Mouse (Mus musculus) macrophage (primary cell): ENCODE data around the gene Kalrn. TPM values are rescaled to one million over a fixed set of nuclear protein-coding genes. Genes with fewer than 3 reads are reported as not detected.

Source experiments
- H3K27ac ChIP-seq: fragments of 350-480 bp; formaldehyde crosslinking; 2 replicates; pipeline ENCODE4 v1.9.0; 2021
- H3K36me3 ChIP-seq: fragments of 350-480 bp; formaldehyde crosslinking; 2 replicates; pipeline ENCODE4 v1.9.0; 2021; ENCODE audit errors: inconsistent target
- H3K4me3 ChIP-seq: fragments of 350-480 bp; formaldehyde crosslinking; 2 replicates; pipeline ENCODE4 v1.9.0; 2021; ENCODE audit errors: inconsistent target
- H3K79me2 ChIP-seq: fragments of 350-480 bp; formaldehyde crosslinking; 2 replicates; pipeline ENCODE4 v1.9.0; 2021; ENCODE audit errors: inconsistent target
- WGBS: methylation state at CpG from one replicate; pipeline ENCODE4 v1.1.7; 2026; ENCODE audit warnings: inconsistent platforms; ENCODE audit not compliant: missing documents; 5-methylcytosine and 5-hydroxymethylcytosine counted together
- polyA plus RNA-seq: library from polyadenylated mRNA; stranded (reverse); fragments of 250-400 nt; gene quantifications from 3 replicates; pipeline ENCODE4 v1.2.4, GENCODE M21; 2018; ENCODE audit warnings: inconsistent platforms
- total RNA-seq, 78 experiments: library from RNA; depleted of rRNA; stranded (reverse); fragments of 250-400 nt; gene quantifications; 1 replicate in 9 of 78; 2 replicates in 24 of 78; 3 replicates in 43 of 78; 4 replicates in 2 of 78; pipeline ENCODE4 v1.2.4; 2018; ENCODE audit warnings: inconsistent platforms in 56 of 78

Kalrn gene
- total RNA-seq (2018; cell fraction: chromatin; rRNA removed), result 1 to 10 TPM in 5 of 26 experiments, under 1 TPM in 19, not detected in 2; 0.22 to 6.4 (median 0.48) TPM
- under 1 TPM in 24 of 26 experiments, not detected in 2; 0.05 to 0.76 (median 0.33) TPM for total RNA-seq (2018; cell fraction: cytosol; rRNA removed)
- total RNA-seq (2018; cell fraction: nucleus; rRNA removed), result 1 to 10 TPM in 9 of 26 experiments, under 1 TPM in 14, not detected in 3; 0.20 to 4.3 (median 0.69) TPM
- polyA plus RNA-seq, result 0.06 to 0.32 TPM (median 0.31 TPM) in 3 replicates

DNA sequence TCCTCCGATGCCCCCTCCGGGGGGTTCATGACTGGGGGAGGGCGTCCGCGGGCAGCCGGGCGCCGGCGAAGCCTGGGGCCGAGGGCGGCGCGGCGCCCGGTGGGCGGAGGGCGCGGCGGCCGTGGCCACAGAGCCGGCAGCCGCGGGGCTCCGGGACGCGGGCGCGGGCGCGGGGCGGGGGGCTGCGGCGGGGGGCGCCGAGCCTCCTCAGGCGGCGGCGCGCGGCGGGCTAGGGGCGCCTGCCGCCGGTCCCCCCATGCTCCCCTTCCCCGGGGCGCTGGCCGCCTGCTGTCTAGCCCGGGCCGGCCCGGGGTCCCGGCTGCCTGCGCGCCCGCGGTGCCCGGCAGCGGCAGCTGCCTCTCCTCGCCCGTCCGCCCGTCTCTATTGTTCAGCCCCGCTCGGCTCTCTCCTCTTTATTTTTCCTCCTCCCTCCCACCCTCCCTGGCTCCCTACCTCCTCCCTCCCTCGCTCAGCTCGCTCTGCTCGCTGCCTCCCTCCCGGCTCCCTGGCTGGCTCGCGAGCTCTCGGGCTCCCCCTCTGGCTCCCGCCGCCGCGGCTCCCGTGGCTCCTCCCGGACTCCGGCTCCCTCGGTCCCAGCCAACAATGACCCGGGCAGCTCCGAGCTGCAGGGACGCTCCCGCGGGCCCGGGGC lies at the start of gene Kalrn:
Kalrn (minus strand) TSS at position 382 of the 652 bp plus-strand sequence.
- Histone ChIP-seq H3K27ac (no peak within 1 kb of the TSS), H3K4me3 (no peak within 1 kb of the TSS), H3K79me2 (no peaks in the 10 kb centered on the region), H3K36me3 (no peaks in the 10 kb centered on the region)
- under 1% methylated on average over 78 of the region's 84 CpGs for WGBS

GRCm38 (mm10) chr16:34614021-34614420 lies 40.7 kb upstream of the Kalrn start:
- Histone ChIP-seq H3K27ac (no peak overlapping the region), H3K79me2 (no peaks in the 10 kb centered on the region), H3K36me3 (no peaks in the 10 kb centered on the region), H3K4me3 (no peak overlapping the region)
- 79% methylated on average over 2 of the region's 2 CpGs for WGBS

DNA sequence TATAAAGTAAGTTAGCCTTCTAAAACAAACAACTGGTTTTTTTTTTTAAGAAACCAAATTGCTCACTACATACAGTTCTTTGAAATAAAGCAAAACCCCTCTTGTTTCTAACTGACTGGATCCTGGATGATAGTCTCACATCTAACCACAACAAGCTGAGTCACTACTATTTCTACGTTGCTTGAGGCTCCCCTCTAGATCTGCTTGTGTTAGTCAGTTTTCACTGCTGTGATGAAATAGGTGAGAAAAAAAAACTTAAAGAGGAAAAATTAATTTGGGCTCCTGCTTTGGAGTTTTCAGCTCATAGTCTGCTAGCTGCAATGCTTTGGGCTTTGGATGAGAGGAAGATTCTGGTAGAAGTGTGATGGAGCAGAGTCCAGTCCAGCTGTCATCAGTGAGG lies 36.8 kb upstream of the Kalrn start:
- WGBS, result 9% methylated on average over 1 of the region's 1 CpGs
- H3K27ac ChIP-seq, result no peak overlapping the region
- no peaks in the 10 kb centered on the region for H3K36me3 ChIP-seq
- no peaks in the 10 kb centered on the region for H3K79me2 ChIP-seq
- no peak overlapping the region for H3K4me3 ChIP-seq

DNA sequence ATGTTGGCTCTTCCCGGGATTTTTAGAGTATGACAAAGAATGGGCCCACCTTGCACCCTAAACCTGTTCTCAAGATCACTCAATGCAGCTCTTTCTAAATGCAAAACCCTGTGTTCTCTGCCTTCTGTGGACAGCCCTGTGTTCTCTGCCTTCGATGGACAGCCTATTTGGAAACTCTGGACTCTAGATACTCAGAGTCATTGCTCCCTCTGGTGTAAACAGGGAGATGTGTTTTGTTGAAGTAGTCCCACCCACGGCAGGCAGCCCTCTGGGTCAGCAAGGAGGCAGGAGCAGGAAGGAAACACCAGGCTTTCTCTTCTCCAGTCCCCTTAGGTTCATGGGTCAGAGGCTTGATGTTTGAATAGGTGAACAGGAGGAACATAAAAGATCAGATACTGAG lies 32.3 kb upstream of the Kalrn start:
- 20% methylated on average over 3 of the region's 3 CpGs for WGBS
- H3K36me3 ChIP-seq, result no peaks in the 10 kb centered on the region
- no peaks in the 10 kb centered on the region for H3K79me2 ChIP-seq
- no peak overlapping the region for H3K27ac ChIP-seq
- no peak overlapping the region for H3K4me3 ChIP-seq

- WGBS, result 70% methylated on average over 6 of the region's 6 CpGs
- Histone ChIP-seq H3K4me3 (no peak overlapping the region), H3K27ac (no peak overlapping the region), H3K36me3 (no peaks in the 10 kb centered on the region), H3K79me2 (no peaks in the 10 kb centered on the region)
These were observed 30.5 kb upstream of the Kalrn start for GRCm38 (mm10) chr16:34603854-34604253.

DNA sequence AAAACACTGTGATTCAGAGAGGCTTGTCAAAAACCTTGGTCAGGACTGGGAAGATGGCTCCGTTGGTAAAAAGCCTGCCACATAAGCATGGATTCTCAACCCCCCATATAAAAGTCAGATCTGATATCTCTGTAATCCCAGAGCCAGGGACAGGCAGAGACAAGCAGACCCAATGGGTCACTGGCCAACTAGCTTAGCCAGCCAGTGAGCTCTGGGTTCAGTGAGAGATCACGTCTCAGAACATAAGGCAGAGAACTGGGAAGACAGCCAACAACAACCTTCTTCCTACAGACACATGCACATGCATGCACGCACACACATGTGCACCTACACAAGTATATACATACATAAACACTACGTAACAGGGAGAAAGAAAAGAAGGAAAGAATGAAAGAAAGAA lies 29.7 kb upstream of the Kalrn start:
- Histone ChIP-seq H3K36me3 (no peaks in the 10 kb centered on the region), H3K79me2 (no peaks in the 10 kb centered on the region), H3K27ac (no peak overlapping the region), H3K4me3 (no peak overlapping the region)
- 78% methylated on average over 2 of the region's 4 CpGs for WGBS

GRCm38 (mm10) chr16:34601954-34602353 lies 28.6 kb upstream of the Kalrn start:
- no peak overlapping the region for H3K27ac ChIP-seq
- no peaks in the 10 kb centered on the region for H3K79me2 ChIP-seq
- 85% methylated on average over 4 of the region's 4 CpGs for WGBS
- no peaks in the 10 kb centered on the region for H3K36me3 ChIP-seq
- H3K4me3 ChIP-seq, result no peak overlapping the region

- H3K27ac ChIP-seq, result no peak overlapping the region
- WGBS, result 15% methylated on average over 3 of the region's 3 CpGs
- no peaks in the 10 kb centered on the region for H3K79me2 ChIP-seq
- H3K36me3 ChIP-seq, result no peaks in the 10 kb centered on the region
- H3K4me3 ChIP-seq, result no peak overlapping the region
These were observed 22.0 kb upstream of the Kalrn start for GRCm38 (mm10) chr16:34595294-34595693.

DNA sequence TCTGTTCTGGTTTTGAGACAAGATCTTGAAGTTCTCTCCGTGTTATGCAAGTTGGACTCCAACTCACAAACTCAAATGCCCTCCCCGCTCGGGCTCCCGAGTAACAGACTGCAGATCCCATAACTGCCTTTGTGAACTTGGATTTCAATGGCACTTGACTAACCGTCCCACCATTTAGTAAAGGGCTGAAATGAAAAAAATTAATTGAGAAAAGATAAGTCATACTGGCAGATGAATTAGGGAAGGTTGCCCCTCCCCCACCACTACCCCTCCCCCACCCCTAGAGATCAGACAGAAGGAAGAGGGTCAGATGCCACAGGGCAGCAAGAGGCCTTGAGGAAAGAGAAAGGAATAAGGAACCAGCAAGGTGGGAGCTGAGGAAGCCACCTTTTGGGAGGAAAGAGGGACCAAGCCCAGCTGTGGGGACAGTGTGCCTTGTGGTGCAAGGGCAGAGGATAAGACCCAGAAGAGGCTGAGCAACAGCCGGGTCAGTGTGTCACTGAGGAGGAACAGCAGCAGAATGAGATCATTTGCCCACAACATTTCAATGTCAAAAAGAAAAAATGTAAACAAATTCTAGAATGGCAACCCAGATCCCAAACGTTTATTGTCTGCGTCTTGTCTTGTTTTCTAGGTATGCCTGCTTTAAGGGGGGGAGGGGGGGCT lies 21.4 kb upstream of the Kalrn start:
- WGBS, result 70% methylated on average over 8 of the region's 8 CpGs
- H3K79me2 ChIP-seq, result no peaks in the 10 kb centered on the region
- H3K27ac ChIP-seq, result no peak overlapping the region
- no peak overlapping the region for H3K4me3 ChIP-seq
- no peaks in the 10 kb centered on the region for H3K36me3 ChIP-seq

GRCm38 (mm10) chr16:34592696-34593095 lies 19.4 kb upstream of the Kalrn start:
- Histone ChIP-seq H3K79me2 (no peaks in the 10 kb centered on the region), H3K36me3 (no peaks in the 10 kb centered on the region), H3K27ac (no peak overlapping the region), H3K4me3 (no peak overlapping the region)
- 56% methylated on average over 2 of the region's 2 CpGs for WGBS

DNA sequence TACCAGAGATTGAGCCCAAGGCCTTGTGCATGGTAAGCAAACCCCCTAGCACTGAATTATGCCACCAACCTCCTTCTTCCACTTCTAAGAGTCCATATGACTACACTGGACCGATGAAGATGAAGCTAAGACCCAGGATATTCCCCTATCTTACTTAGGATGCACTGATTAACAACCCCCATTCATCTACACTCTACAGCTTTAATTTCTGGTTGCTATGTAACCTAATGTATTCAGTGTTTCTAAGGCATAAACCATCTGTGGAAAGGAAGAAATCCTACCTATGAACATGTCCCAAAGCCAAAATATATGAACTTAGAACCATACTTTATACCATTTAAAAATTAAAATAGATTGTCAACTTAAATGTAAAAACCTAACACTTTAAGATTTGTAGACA lies 18.6 kb upstream of the Kalrn start:
- WGBS, result 80% methylated on average over 1 of the region's 1 CpGs
- H3K79me2 ChIP-seq, result no peaks in the 10 kb centered on the region
- H3K4me3 ChIP-seq, result no peak overlapping the region
- H3K36me3 ChIP-seq, result no peaks in the 10 kb centered on the region
- no peak overlapping the region for H3K27ac ChIP-seq

- Histone ChIP-seq H3K4me3 (no peak overlapping the region), H3K79me2 (no peaks in the 10 kb centered on the region), H3K27ac (no peak overlapping the region), H3K36me3 (no peaks in the 10 kb centered on the region)
- WGBS, result 96% methylated on average over 4 of the region's 4 CpGs
These were observed 6.5 kb upstream of the Kalrn start for GRCm38 (mm10) chr16:34579671-34580326.

- H3K4me3 ChIP-seq, result no peak overlapping the region
- H3K79me2 ChIP-seq, result no peaks in the 10 kb centered on the region
- no peaks in the 10 kb centered on the region for H3K36me3 ChIP-seq
- 9% methylated on average over 31 of the region's 42 CpGs for WGBS
- H3K27ac ChIP-seq, result no peak overlapping the region
These were observed 642 bp upstream of the Kalrn start for GRCm38 (mm10) chr16:34573856-34574491.

- 4% methylated on average over 61 of the region's 61 CpGs for WGBS
- H3K27ac ChIP-seq, result no peak overlapping the region
- H3K36me3 ChIP-seq, result no peaks in the 10 kb centered on the region
- no peak overlapping the region for H3K4me3 ChIP-seq
- H3K79me2 ChIP-seq, result no peaks in the 10 kb centered on the region
These were observed 754 bp downstream of the Kalrn start for GRCm38 (mm10) chr16:34572406-34573150.
